Mouse (Mus musculus) common myeloid progenitor, adult 5-6 weeks (primary cell): ENCODE results near the gene A030005L19Rik. TPM values are rescaled to one million over a fixed set of nuclear protein-coding genes. Genes with fewer than 3 reads are reported as not detected.

Experiments used
- total RNA-seq: library from RNA; stranded (forward); fragments of 200-1000, 187-1606 nt; gene quantifications from 2 replicates; pipeline ENCODE4 v1.2.3, GENCODE M21; 2017

Gene A030005L19Rik
- total RNA-seq, 1 experiment from 2014 or later: not detected

Other genes with a start within 250 kb of the A030005L19Rik start
- 49.9 and 59.7 TPM in 2 replicates for gene Mff, start 188.4 kb upstream of the A030005L19Rik start, total RNA-seq
- not detected in 2 replicates for gene Tm4sf20, start 144.9 kb upstream of the A030005L19Rik start, total RNA-seq
- gene Gm47791, start 142.1 kb upstream of the A030005L19Rik start, total RNA-seq: not detected in 2 replicates
- 32.1 and 33.8 TPM in 2 replicates for gene Agfg1, start 73.8 kb upstream of the A030005L19Rik start, total RNA-seq
- not detected in 2 replicates for gene A030014E15Rik, start 11.6 kb downstream of the A030005L19Rik start, total RNA-seq
- not detected in 2 replicates for gene Gm6217, start 18.1 kb downstream of the A030005L19Rik start, total RNA-seq
- not detected in 2 replicates for gene A030003K21Rik, start 30.1 kb downstream of the A030005L19Rik start, total RNA-seq
- not detected in 2 replicates for gene Gm7544, start 42.7 kb downstream of the A030005L19Rik start, total RNA-seq
- not detected in 2 replicates for gene Gm47955, start 47.0 kb downstream of the A030005L19Rik start, total RNA-seq
- not detected in 2 replicates for gene Gm47959, start 87.2 kb downstream of the A030005L19Rik start, total RNA-seq
- not detected in 2 replicates for gene Slc19a3, start 125.1 kb downstream of the A030005L19Rik start, total RNA-seq
- not detected in 2 replicates for gene Krtap28-10, start 129.2 kb downstream of the A030005L19Rik start, total RNA-seq
- not detected in 2 replicates for gene Gm47969, start 131.6 kb downstream of the A030005L19Rik start, total RNA-seq
- gene A030005K14Rik, start 146.1 kb downstream of the A030005L19Rik start, total RNA-seq: not detected in 2 replicates
- not detected in 2 replicates for gene Krtap28-13, start 147.6 kb downstream of the A030005L19Rik start, total RNA-seq
- gene Ccl20, start 203.4 kb downstream of the A030005L19Rik start, total RNA-seq: not detected in 2 replicates
- not detected in 2 replicates for gene Daw1, start 246.4 kb downstream of the A030005L19Rik start, total RNA-seq